Mouse (Mus musculus) bone marrow, adult 2 months (tissue): ENCODE data around the gene Tmem102. TPM values are rescaled to one million over a fixed set of nuclear protein-coding genes. Genes with fewer than 3 reads are reported as not detected.

Source experiments
- H3K27ac ChIP-seq: fragments of 200-500 bp; 2 replicates; pipeline ENCODE4 v1.5.1; 2012; ENCODE audit warnings: low read depth, mild to moderate bottlenecking, control low read depth, inconsistent platforms, low read length; ENCODE audit not compliant: control insufficient read depth, poor library complexity, insufficient read depth
- H3K4me1 ChIP-seq: fragments of 200-500 bp; 2 replicates; pipeline ENCODE4 v1.6.1; 2011; ENCODE audit warnings: low read length; ENCODE audit not compliant: control insufficient read depth, insufficient read depth
- H3K4me3 ChIP-seq: fragments of 200-500 bp; replicated peaks from 2 replicates; pipeline ENCODE3; 2011; ENCODE audit warnings: mild to moderate bottlenecking, low read depth, low read length, control low read depth; ENCODE audit not compliant: control insufficient read depth
- CTCF ChIP-seq: fragments of 200-500 bp; IDR thresholded peaks from 2 replicates; pipeline ENCODE4 v1.5.1; 2011; ENCODE audit warnings: low read length, control low read depth; ENCODE audit not compliant: control insufficient read depth, insufficient read depth
- POLR2A ChIP-seq: fragments of 200-500 bp; IDR thresholded peaks from 2 replicates; pipeline ENCODE4 v1.6.1; 2011; ENCODE audit warnings: low read depth, mild to moderate bottlenecking, control low read depth, low read length, borderline replicate concordance; ENCODE audit not compliant: control insufficient read depth
- WGBS: fragments of 180-500 bp; shearing (Covaris S2); methylation state at CpG from one replicate; pipeline ENCODE4 v1.1.7; 2018; 5-methylcytosine and 5-hydroxymethylcytosine counted together
- polyA plus RNA-seq: library from polyadenylated mRNA; stranded (reverse); fragments of >200 nt; gene quantifications from 2 replicates; pipeline ENCODE4 v1.2.4, GENCODE M21; 2011; ENCODE audit warnings: low replicate concordance; ENCODE audit not compliant: missing spikeins, insufficient read depth, insufficient read length

The Tmem102 gene
- not detected in 2 replicates for polyA plus RNA-seq

DNA sequence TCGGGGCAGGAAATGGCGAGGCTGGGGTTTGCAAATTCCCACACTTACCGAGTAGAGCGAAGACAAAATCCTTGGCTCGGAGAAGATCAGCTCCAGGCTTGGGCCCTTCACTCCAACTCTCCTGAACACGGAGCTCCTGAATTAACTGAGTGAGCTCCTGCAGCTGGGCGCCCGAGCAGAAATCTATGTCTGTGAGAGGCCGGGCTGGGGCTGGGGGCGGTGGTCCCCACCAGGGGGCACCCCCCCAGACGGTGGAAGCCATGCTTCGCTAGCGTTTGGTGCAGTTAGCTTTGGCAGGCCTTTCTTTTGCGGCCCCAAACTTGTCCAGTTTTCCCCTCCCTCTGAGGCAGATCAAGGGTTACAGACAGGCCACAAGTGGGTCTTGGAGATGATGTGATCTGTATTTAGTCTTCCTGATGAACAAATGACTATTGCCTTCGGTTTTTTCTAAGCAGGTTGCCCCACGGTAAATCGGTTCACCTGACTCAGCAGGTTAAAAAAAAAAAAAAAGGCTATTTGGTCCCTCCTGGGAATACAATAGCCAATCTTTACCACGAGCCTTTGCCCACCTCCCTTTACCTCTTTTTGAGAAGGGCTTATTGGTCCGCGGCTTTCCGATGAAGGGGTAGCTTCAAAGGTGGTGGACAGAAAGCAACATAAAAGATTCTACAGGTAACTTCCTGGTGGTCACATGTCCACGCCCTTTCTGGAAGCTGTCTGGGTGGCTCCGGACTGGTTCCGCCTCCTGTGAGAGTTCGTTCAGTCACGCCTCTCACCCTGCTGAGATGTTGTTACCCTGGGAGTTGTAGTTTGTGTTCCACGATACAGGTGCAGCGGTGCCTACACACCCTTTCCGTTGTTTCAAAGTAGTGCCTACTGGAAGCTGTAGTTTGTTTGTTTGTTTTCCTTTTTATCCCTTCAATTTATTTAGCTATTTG lies at the start of gene Tmem102:
TSS of gene Tmem102 (minus strand) at position 653 of the 938 bp plus-strand sequence.
- TF ChIP-seq CTCF (no peak), POLR2A (no peak)
- Histone ChIP-seq H3K4me1 (no peaks in the 10 kb centered on the region; the same call in 1 of the 2 replicates), H3K27ac (no peak within 1 kb of the TSS), H3K4me3 (no peak within 1 kb of the TSS)
- 59% methylated on average over 29 of the region's 29 CpGs for WGBS

- H3K27ac ChIP-seq = peak overlapping the region; percentile 86
- peaks cover 13% of the 10 kb centered on the region for H3K4me1 ChIP-seq
- 45% methylated on average over 10 of the region's 10 CpGs for WGBS
- TF ChIP-seq POLR2A (no peak), CTCF (no peak)
- H3K4me3 ChIP-seq = no peak overlapping the region
Observed at GRCm38 (mm10) chr11:69854680-69855079, 49.3 kb upstream of the Tmem102 start.

DNA sequence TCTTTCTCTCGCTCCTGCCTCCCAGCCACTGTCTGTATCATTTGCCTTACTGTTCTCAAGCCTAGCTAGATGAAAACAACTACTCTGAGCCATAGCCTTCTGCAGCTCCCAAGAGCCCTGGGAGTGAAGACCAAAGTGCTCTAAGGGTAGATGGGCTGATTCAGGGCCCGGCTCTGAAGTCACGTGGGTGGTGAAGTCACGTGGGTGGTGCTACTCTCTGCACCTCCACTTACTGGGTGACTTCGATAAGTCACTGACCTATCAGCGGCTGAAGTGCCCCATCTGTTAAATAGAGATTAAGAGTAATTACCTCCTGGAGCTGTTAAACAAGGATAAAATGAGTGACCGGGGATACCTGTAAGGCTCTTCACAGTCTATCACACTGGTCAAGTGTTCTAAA lies 48.6 kb upstream of the Tmem102 start:
- WGBS = 20% methylated on average over 7 of the region's 7 CpGs
- Histone ChIP-seq H3K4me1 (peaks cover 18% of the 10 kb centered on the region), H3K27ac (peak overlapping the region; percentile 86), H3K4me3 (peak overlapping the region; percentile 15)
- no peak for TF ChIP-seq CTCF
- no peak for TF ChIP-seq POLR2A

- Histone ChIP-seq H3K4me3 (no peak overlapping the region), H3K4me1 (peaks cover 21% of the 10 kb centered on the region), H3K27ac (peak overlapping the region; percentile 50)
- no peak for TF ChIP-seq POLR2A
- TF ChIP-seq CTCF = no peak
- WGBS = 10% methylated on average over 8 of the region's 8 CpGs
Observed at GRCm38 (mm10) chr11:69850754-69851153, 45.3 kb upstream of the Tmem102 start.

GRCm38 (mm10) chr11:69849884-69850283 lies 44.5 kb upstream of the Tmem102 start:
- Histone ChIP-seq H3K27ac (peak overlapping the region; percentile 25; the same call in 1 of the 2 replicates), H3K4me3 (no peak overlapping the region), H3K4me1 (peaks cover 21% of the 10 kb centered on the region)
- TF ChIP-seq POLR2A (no peak), CTCF (no peak)
- 66% methylated on average over 15 of the region's 15 CpGs for whole genome bisulfite sequencing

DNA sequence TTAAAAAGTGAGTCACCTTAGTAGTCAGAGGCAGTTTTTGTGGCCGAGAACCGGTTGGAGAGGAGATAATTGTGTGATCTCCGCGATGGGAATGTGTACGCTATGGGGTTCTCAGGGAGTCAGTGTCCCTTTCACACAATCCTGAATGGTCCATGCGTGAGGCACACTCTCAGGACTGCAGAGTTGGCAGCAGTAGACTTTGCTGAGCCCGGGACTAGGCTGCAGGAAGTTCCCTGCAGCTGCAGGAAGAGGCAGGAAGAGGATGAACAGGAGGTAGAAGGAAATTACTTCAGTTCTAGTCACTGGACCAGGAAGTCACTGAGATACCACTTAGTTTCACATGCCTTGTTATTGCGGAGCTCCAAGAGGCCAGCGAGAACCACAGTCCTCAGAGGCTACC lies 43.7 kb upstream of the Tmem102 start:
- Histone ChIP-seq H3K27ac (peak overlapping the region; percentile 69), H3K4me3 (no peak overlapping the region), H3K4me1 (peaks cover 21% of the 10 kb centered on the region)
- WGBS = 52% methylated on average over 9 of the region's 9 CpGs
- TF ChIP-seq CTCF (no peak), POLR2A (no peak)

GRCm38 (mm10) chr11:69848021-69848420 lies 42.6 kb upstream of the Tmem102 start:
- Histone ChIP-seq H3K27ac (no peak overlapping the region; the same call in 1 of the 2 replicates), H3K4me1 (peaks cover 21% of the 10 kb centered on the region), H3K4me3 (no peak overlapping the region)
- no peak for TF ChIP-seq POLR2A
- TF ChIP-seq CTCF = no peak
- 92% methylated on average over 6 of the region's 6 CpGs for WGBS

DNA sequence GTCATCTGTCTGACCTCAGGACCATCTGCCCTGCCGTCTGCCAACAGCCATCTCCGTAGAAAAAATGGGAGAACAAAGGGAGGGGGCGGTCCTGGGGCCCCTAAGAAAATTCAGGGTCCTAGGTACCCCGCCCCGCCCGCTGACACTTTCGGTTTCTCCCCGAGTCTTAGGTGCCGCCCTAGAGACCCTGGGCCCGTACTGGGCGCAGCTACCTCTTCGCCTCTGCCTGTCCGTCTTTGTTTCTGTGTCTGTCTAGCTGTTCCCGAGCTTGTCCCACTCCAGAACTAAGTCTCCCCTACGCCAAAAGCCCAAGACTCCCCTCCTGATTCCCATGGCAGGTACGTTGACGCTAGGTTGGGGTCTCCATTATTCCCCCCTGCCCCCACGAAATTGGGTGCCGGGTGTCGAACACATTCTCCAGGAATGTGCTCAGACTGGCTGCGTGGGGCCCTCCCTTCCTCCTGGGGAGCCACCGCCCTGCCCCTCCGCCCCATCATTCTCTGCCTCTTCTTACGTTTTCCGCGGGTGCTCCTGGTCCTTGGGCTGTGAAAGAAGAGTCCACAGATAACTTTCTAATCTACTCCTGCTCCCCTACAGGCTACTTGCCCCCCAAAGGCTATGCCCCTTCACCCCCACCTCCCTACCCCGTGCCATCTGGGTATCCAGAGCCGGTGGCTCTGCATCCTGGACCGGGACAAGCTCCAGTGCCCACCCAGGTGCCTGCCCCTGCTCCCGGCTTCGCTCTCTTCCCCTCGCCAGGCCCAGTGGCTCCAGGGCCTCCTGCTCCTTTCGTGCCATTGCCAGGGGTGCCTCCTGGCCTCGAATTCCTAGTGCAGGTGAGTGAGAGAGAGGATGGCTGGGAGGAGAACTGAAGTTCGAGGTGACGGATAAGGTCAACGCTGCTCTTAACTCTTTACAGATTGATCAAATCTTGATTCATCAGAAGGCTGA lies 41.6 kb upstream of the Tmem102 start:
- peak overlapping the region; percentile 85 for H3K4me3 ChIP-seq
- TF ChIP-seq POLR2A = 0 out of 2 replicates have a peak, but pooled peaks have one; percentile 38
- no peak for TF ChIP-seq CTCF
- peaks cover 21% of the 10 kb centered on the region for H3K4me1 ChIP-seq
- WGBS = 6% methylated on average over 37 of the region's 37 CpGs
- H3K27ac ChIP-seq = peak overlapping the region; percentile 70
